Mouse (Mus musculus) myocyte (in vitro differentiated cells): ENCODE data around the gene Cd6.

Experiments
- MYOG ChIP-seq, 3 experiments: IDR thresholded peaks; one replicate each; pipeline ENCODE4 v1.6.1; 2011; ENCODE audit warnings: control low read depth in 2 of 3, low read depth in 2 of 3, mild to moderate bottlenecking in 2 of 3; ENCODE audit not compliant: insufficient read length in 2 of 3, control insufficient read depth in 1 of 3, insufficient read depth in 1 of 3
- POLR2A ChIP-seq: IDR thresholded peaks from one replicate; pipeline ENCODE4 v1.6.1; 2011; ENCODE audit warnings: low read depth, mild to moderate bottlenecking, control low read depth, moderate library complexity; ENCODE audit not compliant: insufficient read length
- USF1 ChIP-seq: IDR thresholded peaks from one replicate; pipeline ENCODE4 v1.6.1; 2011; ENCODE audit warnings: low read depth, mild to moderate bottlenecking, control low read depth, moderate library complexity

- TF ChIP-seq POLR2A: no peak
- no peak for TF ChIP-seq USF1
- TF ChIP-seq MYOG (IDR thresholded peaks at IDR 0.05; ENCODE audit: control insufficient read depth in 1 of 3, insufficient read depth in 1 of 3, insufficient read length in 2 of 3, low read depth in 2 of 3): no peak
Observed at GRCm38 (mm10) chr19:10816462-10816861, 13.4 kb downstream of the Cd6 start.
